23 mouse cellular contexts compared by ENCODE assay signal in genomic region chr9:24315835-24316234, GRCm38 (mm10).
"Had no signal": no experiment of that assay in that cellular context is flagged by ENCODE, and none has a peak within 500 bp of the region (broad histone marks: within the 10 kb centered on the region; RNA-seq: fewer than 3 reads in every experiment).

No protein-coding gene starts in this region.

- H3K9me3 ChIP-seq: kidney, embryonic 15.5 days; limb, embryonic 12.5 days; limb, embryonic 15.5 days; lung, embryonic 15.5 days; midbrain, embryonic 10.5 days; midbrain, embryonic 13.5 days; neural tube, embryonic 13.5 days had no signal

- H3K4me2 ChIP-seq: kidney, embryonic 15.5 days; limb, embryonic 12.5 days; limb, embryonic 15.5 days; liver, embryonic 11.5 days; lung, embryonic 15.5 days; midbrain, embryonic 13.5 days; neural tube, embryonic 13.5 days had no signal

- H3K27me3 ChIP-seq: kidney, embryonic 15.5 days; limb, embryonic 12.5 days; limb, embryonic 15.5 days; lung, embryonic 15.5 days; midbrain, embryonic 13.5 days; neural tube, embryonic 13.5 days had no signal

- H3K9ac ChIP-seq: kidney, embryonic 15.5 days; limb, embryonic 12.5 days; limb, embryonic 15.5 days; liver, embryonic 14.5 days; lung, embryonic 15.5 days; midbrain, embryonic 13.5 days; neural tube, embryonic 13.5 days had no signal

- DNase-seq: kidney, adult 8-10 months; kidney, postnatal 10 days; kidney, postnatal 36 days; lung, adult 18-20 months; lung, postnatal 10 days; lung, postnatal 36 days; retina, postnatal 1 day; right cerebral cortex, postnatal 25 days; spleen, adult 18-20 months; thymus, adult 18-20 months; thymus, postnatal 36 days had no signal

- H3K4me1 ChIP-seq: kidney, embryonic 15.5 days; limb, embryonic 12.5 days; limb, embryonic 15.5 days; lung, embryonic 15.5 days; megakaryocyte, embryonic 14.5 days; midbrain, embryonic 10.5 days; midbrain, embryonic 13.5 days; neural tube, embryonic 13.5 days had no signal

- H3K4me3 ChIP-seq: kidney, embryonic 15.5 days; limb, embryonic 12.5 days; limb, embryonic 15.5 days; lung, embryonic 15.5 days; megakaryocyte, embryonic 14.5 days; midbrain, embryonic 10.5 days; midbrain, embryonic 13.5 days; myocyte; neural tube, embryonic 13.5 days had no signal

- H3K27ac ChIP-seq: kidney, embryonic 15.5 days; limb, embryonic 12.5 days; limb, embryonic 15.5 days; liver, embryonic 14.5 days; lung, embryonic 15.5 days; midbrain, embryonic 10.5 days; midbrain, embryonic 13.5 days; neural tube, embryonic 13.5 days had no signal

- ATAC-seq: midbrain, embryonic 13.5 days; midbrain, embryonic 16.5 days had no signal

- H3K36me3 ChIP-seq: kidney, embryonic 15.5 days; limb, embryonic 12.5 days; limb, embryonic 15.5 days; lung, embryonic 15.5 days; midbrain, embryonic 10.5 days; midbrain, embryonic 13.5 days; neural tube, embryonic 13.5 days had no signal
